Mouse (Mus musculus) right cerebral cortex, adult 2 months (tissue): Measurements from ENCODE around the gene Cacnb4.
A peak's percentile ranks its signal among the peaks of the same experiment; 100 is the strongest.

Source experiments
- DNase-seq, 2 experiments: peaks; one replicate each; pipeline ENCODE4 v3.0.0; 2021 to 2022; ENCODE audit warnings: low spot score in 2 of 2

Cacnb4 gene

GRCm38 (mm10) chr2:52647255-52647998 is 29.2 kb downstream of the Cacnb4 start:
- DNase-seq = no peak

DNA sequence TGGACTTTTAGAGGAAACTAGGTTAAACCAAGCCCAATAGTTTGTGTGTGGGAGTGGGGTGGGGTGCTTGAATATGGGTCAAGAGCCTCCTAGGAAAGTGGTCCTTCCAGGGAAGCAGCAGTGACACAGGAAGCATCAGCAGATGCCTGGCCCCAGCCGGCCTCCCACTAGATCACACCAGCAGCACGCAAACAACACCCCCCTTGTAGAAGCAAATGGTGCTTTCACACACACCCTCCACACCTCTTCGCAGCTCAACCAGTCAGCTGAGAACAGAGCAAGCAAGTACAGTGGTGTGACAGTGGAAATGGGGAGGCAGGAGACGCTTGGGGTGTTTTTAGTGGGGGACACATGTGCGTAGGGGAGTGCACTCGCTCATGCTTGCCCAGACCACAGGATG is 33.0 kb downstream of the Cacnb4 start:
- DNase-seq = peak; percentile 54 to 60

GRCm38 (mm10) chr2:52639530-52639875 is 37.1 kb downstream of the Cacnb4 start:
- no peak for DNase-seq

DNA sequence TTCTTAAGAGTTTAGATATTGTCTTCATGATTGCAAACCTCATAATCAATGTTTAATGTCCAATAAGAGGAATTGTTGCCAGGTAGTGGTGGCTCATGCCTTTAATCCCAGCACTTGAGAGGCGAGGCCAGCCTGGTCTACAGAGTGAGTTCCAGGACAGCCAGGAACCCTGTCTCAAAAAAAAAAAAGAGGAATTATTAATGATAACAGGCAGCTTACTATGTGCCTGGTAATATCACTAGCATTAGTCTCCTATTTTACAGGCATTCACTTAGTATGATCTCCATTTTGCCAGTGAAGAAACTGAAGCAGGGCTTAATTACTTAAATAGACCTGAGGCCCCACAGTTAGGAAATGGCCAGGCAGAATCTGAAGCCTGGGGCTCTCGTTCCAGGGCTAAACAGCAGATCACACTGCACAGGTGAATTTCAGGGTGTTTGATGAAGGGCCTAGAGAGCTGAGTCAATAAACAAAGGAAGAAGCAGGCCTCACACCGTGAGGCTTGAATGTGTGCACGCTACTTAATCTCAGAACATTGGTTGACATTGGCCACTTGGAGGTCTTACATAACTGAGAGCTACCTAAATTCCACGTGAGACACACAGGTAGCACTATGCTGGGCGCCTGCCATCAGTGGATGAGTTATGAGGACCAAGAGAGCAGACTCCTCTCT is 37.6 kb downstream of the Cacnb4 start:
- no peak for DNase-seq

DNA sequence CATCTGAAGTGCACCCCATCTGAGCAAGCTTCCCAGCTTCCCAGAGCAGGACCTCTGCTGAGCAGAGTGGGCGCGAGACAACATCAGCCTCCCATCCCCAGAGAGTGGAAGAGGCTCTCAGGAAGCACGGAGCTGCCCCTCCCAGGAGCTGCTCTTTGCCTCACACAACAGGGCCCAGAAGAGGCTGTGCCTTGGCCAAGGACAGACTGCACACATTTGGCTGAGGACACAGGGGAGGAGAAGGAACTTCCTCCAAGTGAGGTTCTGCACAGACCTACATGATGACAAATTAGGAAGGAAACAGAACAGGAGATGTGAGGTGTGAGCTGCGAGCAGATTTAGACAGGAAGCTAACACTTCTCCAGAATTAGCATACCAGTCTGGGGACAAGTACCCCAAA is 38.4 kb downstream of the Cacnb4 start:
- no peak for DNase-seq

DNA sequence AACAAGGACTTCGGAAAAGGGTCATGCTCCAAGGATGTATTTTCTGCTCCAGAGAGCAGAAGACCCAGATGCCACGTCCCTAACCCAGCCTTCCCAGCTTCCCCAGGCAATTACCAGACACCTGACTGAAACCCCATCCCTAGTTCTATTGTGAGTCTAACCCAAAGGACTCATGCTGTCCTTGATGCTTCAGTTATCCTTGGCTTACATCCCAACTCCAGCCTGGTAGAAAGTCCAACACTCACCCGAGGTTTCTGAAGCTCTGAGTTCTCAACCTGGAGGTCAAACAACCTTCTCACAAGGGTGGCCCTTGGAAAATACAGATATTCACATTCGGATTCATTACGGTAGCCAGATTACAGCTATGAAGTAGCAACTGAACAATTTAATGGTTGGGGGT is 40.6 kb downstream of the Cacnb4 start:
- no peak for DNase-seq

GRCm38 (mm10) chr2:52635358-52635757 is 41.3 kb downstream of the Cacnb4 start:
- DNase-seq = no peak

GRCm38 (mm10) chr2:52632880-52633279 is 43.8 kb downstream of the Cacnb4 start:
- DNase-seq = peak; percentile 78 to 82

GRCm38 (mm10) chr2:52628186-52628585 is 48.4 kb downstream of the Cacnb4 start:
- DNase-seq = peak in 1 of 2 experiments; percentile 47

DNA sequence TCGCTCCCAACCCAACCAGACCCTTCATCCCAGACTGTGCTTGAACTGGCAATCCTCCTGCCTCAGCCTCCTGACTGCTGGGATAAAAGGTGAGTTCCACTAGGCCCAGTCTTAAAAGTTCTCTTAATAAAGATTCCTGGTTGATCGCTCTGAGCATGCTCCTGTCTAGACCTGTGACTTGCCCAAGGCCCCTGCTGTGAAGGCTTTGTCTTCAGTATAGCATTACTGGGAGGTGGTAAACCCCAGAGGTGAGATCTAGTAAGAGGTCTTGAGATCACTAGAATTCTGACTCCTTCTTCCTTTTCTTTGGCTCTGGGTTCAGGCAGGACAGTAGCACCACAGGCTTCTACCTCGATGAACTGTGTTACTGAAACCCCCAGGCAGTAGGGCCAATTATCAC is 50.4 kb downstream of the Cacnb4 start:
- DNase-seq = no peak

- DNase-seq = no peak
These were observed 50.9 kb downstream of the Cacnb4 start for GRCm38 (mm10) chr2:52625731-52626130.

DNA sequence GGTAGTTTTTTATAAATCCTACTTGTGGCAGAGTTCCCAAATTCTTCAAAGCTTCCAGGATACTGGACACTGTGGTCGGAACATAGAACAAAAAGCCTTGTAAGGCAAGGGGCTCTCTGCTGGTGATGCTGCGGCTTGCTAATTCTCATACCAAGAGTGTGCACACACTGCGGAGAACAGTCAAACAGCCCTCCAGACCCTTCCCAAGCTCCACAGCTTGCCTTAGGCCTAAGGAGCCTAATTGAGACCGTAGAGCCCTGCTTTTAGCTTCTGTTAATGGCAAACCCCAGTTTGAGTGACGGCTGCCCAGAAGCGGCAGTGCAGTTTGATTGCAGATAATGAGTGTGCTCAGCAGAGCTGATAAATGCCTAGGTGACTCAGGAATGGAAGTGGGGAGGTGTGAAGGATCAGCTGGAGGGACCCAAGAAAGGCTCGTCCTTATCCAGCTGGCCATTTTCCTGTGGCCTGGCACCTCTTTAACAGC is 52.7 kb downstream of the Cacnb4 start:
- no peak for DNase-seq

GRCm38 (mm10) chr2:52623461-52623860 is 53.2 kb downstream of the Cacnb4 start:
- peak in 1 of 2 experiments; percentile 31 for DNase-seq

- DNase-seq = peak; percentile 46 to 47
These were observed 54.0 kb downstream of the Cacnb4 start for GRCm38 (mm10) chr2:52622616-52623015.

DNA sequence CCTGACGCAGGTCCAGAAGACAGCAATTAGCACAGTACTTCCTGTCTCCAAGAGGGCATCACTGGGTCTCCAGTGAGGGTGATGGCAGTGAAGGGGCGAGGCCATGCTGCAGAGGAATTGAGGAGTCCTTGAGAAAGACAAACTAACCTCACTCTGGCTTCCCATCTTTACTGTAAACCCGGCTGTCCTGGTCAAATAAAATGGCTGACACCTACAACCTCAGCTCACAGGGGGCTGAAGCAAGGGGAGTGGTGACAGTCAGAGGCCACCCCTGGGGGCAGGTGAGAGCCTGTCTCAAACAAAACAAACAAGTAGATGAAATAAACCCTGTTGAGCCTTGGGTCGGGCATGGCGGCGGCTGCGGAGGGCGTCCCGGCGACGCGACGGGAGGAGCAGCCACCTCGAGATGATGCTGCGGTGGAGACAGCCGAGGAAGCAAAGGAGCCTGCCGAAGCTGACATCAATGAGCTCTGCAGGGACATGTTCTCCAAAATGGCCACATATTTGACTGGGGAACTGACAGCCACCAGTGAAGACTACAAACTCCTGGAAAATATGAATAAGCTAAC is 57.1 kb downstream of the Cacnb4 start:
- no peak for DNase-seq

- no peak for DNase-seq
These were observed 57.8 kb downstream of the Cacnb4 start for GRCm38 (mm10) chr2:52618804-52619203.

DNA sequence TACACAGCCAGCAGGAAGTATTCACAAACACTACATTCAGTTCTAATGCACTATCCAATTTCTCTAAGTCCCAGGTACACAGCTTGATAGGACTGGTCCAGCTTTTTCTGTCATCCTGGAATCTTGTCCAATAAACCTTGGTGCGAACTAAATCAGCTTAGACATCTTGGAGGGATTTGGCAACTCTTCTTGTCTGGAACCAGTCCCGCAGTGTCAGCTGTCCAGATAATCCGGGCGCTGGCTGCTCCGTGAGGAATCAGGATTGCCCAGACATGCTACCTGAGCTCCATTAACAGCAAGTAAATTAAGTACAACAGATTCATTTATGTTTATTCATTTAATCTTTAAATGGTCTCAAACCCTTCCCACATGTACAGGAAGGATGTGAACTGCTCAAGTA is 61.2 kb downstream of the Cacnb4 start:
- DNase-seq = no peak

GRCm38 (mm10) chr2:52613888-52614287 is 62.7 kb downstream of the Cacnb4 start:
- no peak for DNase-seq

- DNase-seq = no peak
These were observed 67.1 kb downstream of the Cacnb4 start for GRCm38 (mm10) chr2:52609486-52609885.

- no peak for DNase-seq
These were observed 68.7 kb downstream of the Cacnb4 start for GRCm38 (mm10) chr2:52607857-52608485.

GRCm38 (mm10) chr2:52606331-52606730 is 70.3 kb downstream of the Cacnb4 start:
- DNase-seq = no peak

GRCm38 (mm10) chr2:52605321-52605720 is 71.3 kb downstream of the Cacnb4 start:
- DNase-seq = peak; percentile 79 to 85

DNA sequence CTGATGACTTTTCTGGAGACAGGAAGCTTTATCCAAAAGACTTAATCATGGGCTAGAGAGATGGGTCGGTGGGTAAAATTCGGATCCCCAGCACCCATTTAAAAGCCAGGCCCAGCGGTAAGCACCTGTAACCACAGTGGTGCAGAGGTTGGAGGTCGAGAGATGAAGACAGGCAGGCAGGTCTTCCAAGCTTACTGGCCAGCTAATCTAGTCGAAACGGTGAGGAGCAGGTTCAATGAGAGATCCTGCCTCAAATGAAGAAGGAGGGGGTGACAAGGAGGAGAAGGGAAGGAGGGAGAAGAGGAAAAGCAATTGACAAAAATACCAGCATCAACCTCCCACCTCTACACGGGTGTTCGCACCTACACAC is 72.0 kb downstream of the Cacnb4 start:
- DNase-seq = no peak
